Mouse (Mus musculus) urinary bladder, postnatal 25 days (tissue): ENCODE data around the gene Etfa.

Experiments used
- DNase-seq: peaks from one replicate; pipeline ENCODE4 v3.0.0; 2022; ENCODE audit warnings: low spot score

Gene Etfa

DNA sequence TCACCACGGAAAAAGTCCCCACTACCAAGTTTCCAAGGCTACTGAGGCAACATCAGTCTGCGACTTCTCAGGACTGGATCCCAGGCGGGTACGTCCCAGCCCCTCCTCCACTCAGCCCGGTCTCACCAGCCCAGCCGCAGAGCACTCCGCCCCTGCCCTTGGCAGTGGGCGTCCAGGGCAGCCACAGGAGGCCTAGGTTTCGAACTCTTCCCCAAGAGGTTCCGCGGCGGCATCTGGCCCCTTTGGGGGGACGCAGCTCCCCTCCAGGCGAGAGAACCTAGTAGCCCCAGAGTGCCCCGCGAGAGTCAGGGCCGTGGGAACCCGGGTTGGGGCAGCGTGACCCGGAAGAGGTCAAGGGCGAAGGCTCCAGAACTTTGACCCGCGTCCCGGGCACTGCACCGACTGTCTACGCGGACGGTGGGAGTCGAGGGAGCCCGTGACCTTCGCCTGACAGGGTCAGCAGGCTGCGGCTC lies 486 bp downstream of the Etfa start:
- DNase-seq: peak; percentile 43

DNA sequence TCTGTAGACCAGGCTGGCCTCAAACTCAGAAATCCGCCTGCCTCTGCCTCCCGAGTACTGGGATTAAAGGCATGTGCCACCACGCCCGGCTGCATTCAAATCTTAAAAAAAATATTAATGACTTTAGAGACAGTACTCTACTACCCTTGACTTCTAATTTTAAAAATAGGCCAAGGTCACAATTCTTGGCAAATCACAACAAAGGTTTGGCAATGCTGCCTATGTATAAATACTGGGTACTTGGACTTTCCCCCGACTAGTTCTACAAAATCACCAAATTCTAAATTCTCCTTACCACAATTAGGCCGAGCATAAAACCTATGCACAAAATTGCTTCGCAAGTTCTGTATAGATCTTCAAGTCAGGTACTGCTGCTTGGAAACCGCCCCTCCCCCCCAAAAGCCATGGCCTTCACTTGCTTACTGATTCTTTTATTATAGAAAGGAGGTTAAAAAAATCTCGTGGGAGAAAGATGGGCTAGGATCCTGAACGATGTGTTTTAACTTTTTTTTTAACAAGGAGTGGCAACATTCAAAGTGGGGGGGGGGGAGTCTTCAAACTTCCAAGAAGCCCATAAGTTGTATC lies 1.3 kb downstream of the Etfa start:
- DNase-seq: no peak

GRCm38 (mm10) chr9:55509731-55510130 lies 2.3 kb downstream of the Etfa start:
- no peak for DNase-seq

DNA sequence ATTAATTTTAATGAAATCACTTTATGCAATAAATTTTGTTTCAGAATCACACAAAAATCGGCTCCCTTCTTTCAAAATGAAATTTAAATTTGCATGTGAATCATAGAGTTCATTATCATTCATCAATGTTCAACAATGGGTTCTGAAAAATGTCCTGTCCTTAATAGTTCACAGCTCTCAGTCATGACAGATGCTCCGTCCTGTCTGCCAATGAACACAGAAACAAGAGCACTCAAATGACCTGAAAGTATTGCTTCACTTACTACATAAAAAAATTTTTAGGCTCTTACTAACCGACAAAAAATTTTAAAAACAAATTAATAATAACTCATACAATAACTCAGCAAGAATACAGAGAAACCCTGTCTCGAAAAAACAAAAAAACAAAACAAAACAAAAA lies 3.3 kb downstream of the Etfa start:
- DNase-seq: no peak

GRCm38 (mm10) chr9:55507922-55508321 lies 4.1 kb downstream of the Etfa start:
- peak; percentile 12 for DNase-seq

DNA sequence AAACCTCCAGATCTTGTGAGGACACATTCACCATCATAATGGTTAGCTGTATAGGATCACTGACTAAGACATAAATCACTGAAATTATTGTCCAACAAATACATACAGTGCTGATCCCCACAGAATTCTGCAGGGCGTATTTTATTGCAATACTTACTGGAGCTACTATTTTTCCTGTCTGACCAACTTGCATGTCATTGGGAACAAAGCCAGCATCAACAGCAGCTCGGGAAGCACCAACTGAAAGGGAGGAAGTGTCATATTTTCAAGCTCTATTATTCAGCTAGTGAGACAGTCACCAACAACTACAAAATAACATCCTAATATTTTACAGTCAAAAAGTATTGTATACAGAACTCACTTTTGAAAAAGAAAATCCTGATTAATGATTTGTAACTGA lies 29.9 kb downstream of the Etfa start:
- no peak for DNase-seq

DNA sequence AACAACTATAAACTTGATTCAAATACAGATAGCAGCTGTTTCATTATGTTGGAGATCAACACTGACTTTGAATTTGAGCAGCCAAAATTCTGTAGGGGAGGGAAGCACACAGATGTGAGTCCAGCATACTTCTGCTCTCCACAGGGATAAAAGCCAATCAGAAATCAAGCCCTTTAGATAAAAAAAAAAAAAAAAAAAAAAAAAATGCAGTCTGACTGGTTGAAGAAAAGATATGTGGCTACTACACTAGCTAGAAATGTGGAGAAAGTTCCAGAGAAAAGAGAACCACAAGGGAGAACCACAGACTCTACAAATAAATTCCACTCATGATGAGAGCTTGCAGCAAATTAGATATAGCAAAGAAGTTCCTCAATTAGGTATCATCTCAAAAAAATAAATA lies 33.3 kb downstream of the Etfa start:
- no peak for DNase-seq

GRCm38 (mm10) chr9:55476084-55476483 lies 36.0 kb downstream of the Etfa start:
- DNase-seq: no peak

DNA sequence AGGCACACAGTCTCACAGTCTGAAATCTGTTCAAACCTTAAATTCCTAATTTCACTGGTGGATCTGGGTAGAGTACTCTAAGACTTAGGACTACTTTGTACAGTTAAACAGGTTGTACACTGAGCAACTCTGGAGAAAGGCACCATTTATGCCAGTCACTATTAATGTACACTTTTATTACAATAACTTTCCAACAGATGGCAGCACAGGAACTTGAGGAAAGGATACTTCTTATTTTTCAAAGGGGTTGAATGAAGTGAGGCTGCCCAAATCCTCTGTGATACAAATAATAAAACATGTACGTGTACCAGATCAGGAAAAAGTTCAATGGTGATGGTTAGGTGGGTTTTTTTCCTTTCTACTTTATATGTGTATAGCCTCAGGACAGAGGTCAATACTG lies 43.6 kb downstream of the Etfa start:
- DNase-seq: no peak

GRCm38 (mm10) chr9:55453366-55453765 lies 58.7 kb downstream of the Etfa start:
- no peak for DNase-seq

DNA sequence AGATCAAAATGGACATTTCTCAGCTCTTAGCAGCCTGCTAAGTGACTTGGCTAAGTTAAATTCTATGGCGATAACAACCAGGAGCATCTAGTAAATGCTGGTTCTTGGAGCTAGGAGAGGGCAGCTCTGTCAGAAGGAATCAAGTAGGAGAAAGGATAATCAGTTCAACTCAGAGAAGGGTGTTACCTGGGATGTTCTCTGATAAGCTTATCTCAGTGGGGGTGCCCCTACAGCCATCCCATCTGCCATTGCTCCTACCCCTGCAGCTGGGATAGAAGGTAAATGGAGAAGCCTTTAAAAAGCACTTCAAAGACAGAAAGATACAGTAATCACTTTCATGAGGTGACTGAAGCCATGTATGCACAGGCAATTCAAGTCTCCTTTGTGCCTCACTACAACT lies 59.1 kb downstream of the Etfa start:
- DNase-seq: no peak

- DNase-seq: no peak
Measured at GRCm38 (mm10) chr9:55451426-55451825, 60.6 kb downstream of the Etfa start.

DNA sequence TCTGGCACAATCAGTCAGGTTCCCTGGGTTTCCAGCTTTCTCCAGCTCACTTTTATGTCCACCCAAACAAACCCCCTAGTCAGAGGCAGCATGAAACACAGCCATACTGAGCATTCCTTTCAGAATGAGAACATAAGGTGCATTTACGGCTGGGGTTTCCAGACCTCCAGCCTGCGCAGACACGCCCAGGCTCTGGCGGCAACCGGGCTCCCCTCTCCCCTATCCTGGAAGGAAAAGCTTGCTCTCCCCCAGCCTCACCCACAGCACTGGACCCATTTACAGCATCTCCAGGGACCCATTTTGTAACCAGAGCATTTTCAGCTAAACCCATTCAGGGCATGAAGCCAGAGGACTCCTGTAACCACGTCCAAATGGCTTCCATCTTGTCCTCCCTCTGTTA lies 62.0 kb downstream of the Etfa start:
- no peak for DNase-seq

DNA sequence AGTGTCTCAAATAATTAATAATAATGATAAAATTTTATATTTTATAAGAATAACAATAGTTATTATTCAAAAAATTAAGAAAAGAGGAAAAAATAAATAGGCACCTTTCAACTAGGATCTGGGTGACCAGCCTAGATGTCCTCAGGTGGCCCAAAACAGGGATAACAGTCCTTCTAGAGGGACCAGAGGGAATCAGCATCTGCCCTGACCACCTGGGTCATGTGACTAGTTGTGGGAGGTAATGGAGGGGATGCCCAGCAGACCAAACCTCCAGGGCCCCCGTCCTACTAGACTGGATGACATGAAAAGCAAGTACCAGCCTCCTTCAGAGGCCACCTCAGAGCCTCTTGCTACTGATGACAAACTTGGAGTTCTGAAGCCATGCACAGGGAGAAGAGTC lies 62.9 kb downstream of the Etfa start:
- DNase-seq: no peak

- no peak for DNase-seq
Measured at GRCm38 (mm10) chr9:55447509-55447908, 64.5 kb downstream of the Etfa start.

DNA sequence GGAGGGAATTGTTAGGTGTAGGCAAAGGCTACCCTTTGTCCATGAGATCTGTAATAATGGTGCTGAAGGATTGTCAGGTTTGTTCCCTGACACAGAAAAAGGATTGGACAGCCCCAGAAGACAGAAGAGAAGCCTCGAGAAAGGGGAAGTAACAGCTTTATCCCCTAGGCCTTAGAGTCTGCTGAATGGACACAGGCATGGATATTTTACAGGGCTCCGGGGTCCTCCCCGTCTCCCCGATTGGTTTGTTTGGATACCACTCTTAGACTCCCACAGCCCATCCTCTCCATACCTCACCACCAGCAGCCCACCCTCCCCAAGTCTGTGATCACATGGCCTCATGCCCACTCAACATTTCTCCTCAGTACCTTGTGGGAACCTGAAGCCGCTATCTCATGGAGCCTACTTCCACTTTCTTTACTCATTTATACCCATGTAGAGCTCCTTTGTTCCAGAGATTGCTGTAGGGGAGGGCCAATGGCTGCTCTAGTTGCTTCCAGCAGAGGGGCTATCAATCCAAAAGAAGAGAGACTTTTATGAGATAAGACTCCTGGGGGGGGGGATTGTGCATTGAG lies 72.8 kb downstream of the Etfa start:
- no peak for DNase-seq

- no peak for DNase-seq
Measured at GRCm38 (mm10) chr9:55438433-55438832, 73.6 kb downstream of the Etfa start.

DNA sequence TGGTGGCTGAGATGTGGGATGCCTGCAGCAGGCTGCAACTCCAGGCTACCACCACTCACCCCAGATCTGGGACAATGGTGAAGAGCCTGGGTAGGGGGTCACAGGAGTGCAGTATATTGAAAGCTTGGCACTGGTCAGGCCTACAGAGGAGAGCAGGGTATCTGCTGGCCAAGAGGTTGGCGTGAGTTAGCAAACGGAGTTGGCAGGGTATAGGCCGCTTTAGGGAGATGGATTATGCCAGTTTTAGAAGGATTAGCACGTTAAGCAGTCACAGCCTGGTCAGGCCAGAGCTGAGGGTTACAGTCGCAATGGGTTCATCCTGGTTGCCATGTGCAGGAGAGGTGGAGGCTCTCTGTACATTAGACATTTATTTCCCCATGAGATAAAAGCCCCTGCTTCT lies 78.2 kb downstream of the Etfa start:
- DNase-seq: no peak

DNA sequence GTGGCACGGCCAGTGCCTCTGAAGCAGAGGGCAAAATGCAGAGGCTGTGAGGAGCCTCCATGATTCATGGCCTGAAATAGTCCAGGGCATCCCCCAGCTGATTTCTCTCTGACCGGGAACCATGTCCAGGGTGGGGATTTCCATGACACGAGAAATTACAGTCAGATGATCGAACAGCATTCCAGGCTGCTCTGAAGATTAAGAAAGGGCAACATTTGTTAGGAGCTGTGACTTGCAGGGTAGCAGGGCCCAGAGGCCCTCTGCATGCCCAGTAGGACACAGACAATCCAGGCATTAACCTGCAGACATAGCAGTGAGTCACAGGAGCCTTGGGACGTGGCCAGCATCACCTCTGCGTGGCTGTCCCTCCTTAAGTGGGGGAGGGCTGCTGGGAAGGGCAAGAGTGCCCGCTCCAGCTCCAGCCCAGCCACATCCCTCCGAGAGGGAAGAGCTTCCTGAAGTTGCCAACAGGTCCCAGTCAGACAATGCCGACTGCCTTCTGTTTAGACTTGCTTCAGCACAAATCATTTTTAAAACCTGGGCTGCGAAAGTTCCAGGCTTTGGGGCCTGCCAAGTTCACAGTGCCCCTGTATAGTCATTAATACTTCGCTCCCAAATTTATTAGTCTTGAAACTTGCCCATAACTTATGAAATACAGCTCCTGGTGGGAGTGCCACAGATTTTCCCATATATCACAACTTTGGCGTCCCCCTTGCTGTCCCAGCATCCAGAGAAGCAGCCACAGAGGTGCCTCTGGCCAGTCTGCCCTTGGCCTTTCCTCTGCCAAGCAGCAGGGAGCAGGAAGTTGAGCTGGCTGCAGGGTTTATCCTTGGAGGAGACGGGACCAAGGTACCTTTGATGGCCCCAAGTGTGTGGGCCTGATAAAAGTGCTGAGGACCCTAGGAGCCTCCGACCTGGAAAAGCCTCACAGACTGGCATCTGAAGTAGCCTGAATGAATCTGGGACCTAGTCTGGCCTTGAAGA lies 79.4 kb downstream of the Etfa start:
- no peak for DNase-seq

DNA sequence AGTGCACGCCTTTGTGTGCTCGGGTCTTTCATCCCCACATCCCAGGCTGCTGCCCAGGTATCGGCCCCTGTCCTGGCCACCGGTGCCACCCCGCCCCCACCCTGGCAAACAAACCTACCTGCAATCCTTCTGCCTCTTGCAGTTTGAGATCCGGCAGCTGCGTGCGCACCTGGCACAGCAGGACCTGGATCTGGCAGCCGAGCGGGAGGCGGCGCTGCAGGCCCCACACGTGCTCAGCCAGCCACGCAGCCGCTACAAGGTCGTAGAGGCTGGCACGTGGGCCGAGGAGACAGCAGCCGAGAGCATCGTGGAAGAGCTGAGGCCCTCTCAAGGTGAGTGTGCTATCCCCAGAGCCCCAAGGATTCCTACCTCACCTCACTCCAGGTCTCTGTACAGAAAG lies 81.9 kb downstream of the Etfa start:
- peak; percentile 38 for DNase-seq

DNA sequence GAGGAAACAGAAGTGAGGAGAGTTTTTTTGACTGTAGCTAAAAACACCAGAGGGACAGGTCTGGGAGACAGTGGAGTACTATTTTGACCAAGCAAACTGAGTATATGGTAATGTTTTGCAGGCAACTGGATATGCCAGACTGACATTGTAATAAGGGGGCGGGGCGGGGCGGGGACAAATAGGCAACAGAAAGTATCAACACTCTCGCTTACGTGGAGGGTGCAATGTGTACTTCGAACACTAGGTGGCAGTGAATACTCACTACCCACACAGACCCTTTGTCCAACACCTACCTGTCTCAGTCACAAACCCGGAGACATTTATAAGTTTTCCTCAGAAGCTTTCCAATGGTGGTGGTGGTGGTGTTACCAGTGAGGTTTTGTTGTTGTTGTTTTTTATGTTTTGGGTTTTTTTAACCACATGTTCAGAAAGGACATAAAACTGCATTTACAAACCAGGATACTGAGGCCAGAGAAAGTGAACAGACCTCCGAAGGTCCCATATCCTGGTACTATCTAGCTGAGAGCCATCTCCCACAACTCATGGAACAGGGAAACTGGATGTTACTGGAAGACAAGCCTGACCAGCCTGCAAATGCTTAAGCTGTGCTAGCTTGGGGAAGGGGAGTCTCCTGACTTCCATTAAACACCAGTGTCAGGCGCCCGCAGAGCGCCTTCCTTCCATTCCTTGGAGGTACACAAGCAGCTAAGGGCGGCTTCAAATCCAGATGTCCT lies 82.6 kb downstream of the Etfa start:
- DNase-seq: peak; percentile 59

DNA sequence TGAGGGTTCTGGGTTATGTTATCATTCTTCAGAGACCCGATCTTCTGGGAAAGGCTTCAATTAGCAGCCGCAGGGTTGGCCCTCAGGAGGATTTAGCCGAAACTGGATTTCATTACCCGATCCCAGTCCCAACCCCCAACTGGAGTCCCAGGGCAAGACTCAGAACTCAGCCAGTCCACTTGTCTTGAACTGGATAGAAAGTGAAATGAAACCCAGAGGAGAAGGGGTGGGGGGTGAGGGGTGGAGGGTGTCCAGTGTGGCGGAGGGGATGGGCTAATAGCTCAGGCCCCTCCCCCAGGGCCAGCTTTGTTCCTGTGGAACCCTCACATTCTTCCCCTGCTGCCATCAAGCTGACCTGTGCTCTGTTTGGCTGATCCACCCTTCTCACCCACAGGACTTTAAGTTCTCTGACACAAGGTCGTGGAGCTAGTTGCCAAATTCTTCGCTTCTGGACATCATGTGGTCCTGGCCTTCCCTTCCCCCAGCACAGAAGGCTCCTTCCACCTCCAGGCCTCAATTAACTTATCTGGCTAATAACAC lies 86.7 kb downstream of the Etfa start:
- no peak for DNase-seq
